ENCODE assay signal across 20 mouse cellular contexts in the genomic region with DNA sequence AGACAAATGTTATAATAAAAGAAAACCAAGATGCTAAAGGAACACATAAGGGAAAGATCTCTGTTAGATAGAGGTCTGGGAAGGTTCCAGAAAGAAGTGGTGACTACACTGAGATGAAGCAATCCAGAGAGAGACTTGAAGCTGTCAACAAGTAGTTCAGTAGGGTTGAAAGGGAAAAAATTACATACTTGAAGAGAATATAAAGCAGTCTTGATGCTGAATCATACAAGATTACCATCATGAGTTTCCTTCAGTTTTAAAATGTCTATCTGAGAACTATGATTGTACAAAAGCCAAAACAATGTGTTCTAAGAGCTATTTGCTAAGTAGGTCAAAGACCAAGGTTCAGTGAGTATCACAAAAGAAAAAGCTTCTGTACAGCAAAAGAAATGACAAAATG.
"Had no signal": no experiment of that assay in that cellular context is flagged by ENCODE, and none has a peak within 500 bp of the region (broad histone marks: within the 10 kb centered on the region; RNA-seq: fewer than 3 reads in every experiment).

No protein-coding gene starts in this region.

- DNase-seq: liver, postnatal 0 days; lung, embryonic 14.5 days; lung, postnatal 14 days; lung, postnatal 36 days; midbrain, embryonic 14.5 days; retina, postnatal 1 day; right cerebral cortex, adult 18-20 months; right cerebral cortex, postnatal 25 days; thymus, postnatal 14 days; thymus, postnatal 36 days had no signal

- H3K9ac ChIP-seq: liver, embryonic 15.5 days; liver, postnatal 0 days; lung, embryonic 14.5 days; midbrain, embryonic 12.5 days; neural tube, embryonic 13.5 days; neural tube, embryonic 15.5 days; stomach, embryonic 15.5 days had no signal

- H3K4me3 ChIP-seq: liver, embryonic 15.5 days; megakaryocyte, embryonic 14.5 days; midbrain, embryonic 12.5 days; myocyte; neural tube, embryonic 13.5 days; neural tube, embryonic 15.5 days; stomach, embryonic 15.5 days had no signal

- H3K27me3 ChIP-seq: liver, embryonic 15.5 days; midbrain, embryonic 12.5 days; neural tube, embryonic 13.5 days; neural tube, embryonic 15.5 days; stomach, embryonic 15.5 days had no signal

- H3K27ac ChIP-seq: liver, embryonic 15.5 days; macrophage; midbrain, embryonic 12.5 days; neural tube, embryonic 13.5 days; neural tube, embryonic 15.5 days; stomach, embryonic 15.5 days; stomach, postnatal 0 days had no signal

- ATAC-seq: liver, postnatal 0 days; midbrain, embryonic 16.5 days had no signal

- H3K9me3 ChIP-seq: liver, embryonic 15.5 days; megakaryocyte, embryonic 14.5 days; midbrain, embryonic 12.5 days; neural tube, embryonic 13.5 days; neural tube, embryonic 15.5 days; stomach, embryonic 15.5 days had no signal

- H3K36me3 ChIP-seq: liver, embryonic 15.5 days; midbrain, embryonic 12.5 days; neural tube, embryonic 13.5 days; neural tube, embryonic 15.5 days; stomach, embryonic 15.5 days had no signal

- H3K4me2 ChIP-seq: liver, embryonic 15.5 days; lung, embryonic 14.5 days; midbrain, embryonic 12.5 days; neural tube, embryonic 13.5 days; neural tube, embryonic 15.5 days; stomach, embryonic 15.5 days had no signal

- H3K4me1 ChIP-seq: liver, embryonic 15.5 days; megakaryocyte, embryonic 14.5 days; midbrain, embryonic 12.5 days; neural tube, embryonic 13.5 days; neural tube, embryonic 15.5 days; stomach, embryonic 15.5 days had no signal
